Mouse (Mus musculus): ENCODE results near the gene Spock2. TPM values are rescaled to one million over a fixed set of nuclear protein-coding genes. Genes with fewer than 3 reads are reported as not detected.
"Not testable (repeated sequence)": the region's sequence is repeated elsewhere in the genome, so short reads cannot be mapped to it uniquely, and the experiment has no call there.

The Spock2 gene
- polyA plus RNA-seq, 1 experiment, result 499 TPM

GRCm38 (mm10) chr10:60170326-60171089 is 64.5 kb downstream of the Spock2 start:
- H3K4me1 ChIP-seq (ENCODE audit: control insufficient read depth, insufficient read depth, low read length), result no peaks in the 10 kb centered on the region; the same call in 1 of the 2 replicates
- TF ChIP-seq CTCF (IDR thresholded peaks at IDR 0.05; ENCODE audit: borderline replicate concordance, insufficient read depth, low read depth, low read length), result no peak
- TF ChIP-seq POLR2A (IDR thresholded peaks at IDR 0.05; ENCODE audit: borderline replicate concordance, insufficient read depth, low read length), result no peak
- no peak for DNase-seq
- H3K4me3 ChIP-seq (replicated peaks; ENCODE audit: insufficient read depth, low read depth, low read length), result no peak overlapping the region
- 79% methylated on average over 10 of the region's 10 CpGs for WGBS
- no peak overlapping the region for H3K27ac ChIP-seq (ENCODE audit: insufficient read depth, low read length)
- no peaks in the 10 kb centered on the region for H3K27me3 ChIP-seq (ENCODE audit: control insufficient read depth, insufficient read depth, low read length)

GRCm38 (mm10) chr10:60171368-60171767 is 65.3 kb downstream of the Spock2 start:
- Histone ChIP-seq H3K27me3 (ENCODE audit: control insufficient read depth, insufficient read depth, low read length) (no peaks in the 10 kb centered on the region), H3K27ac (ENCODE audit: insufficient read depth, low read length) (no peak overlapping the region), H3K4me1 (ENCODE audit: control insufficient read depth, insufficient read depth, low read length) (peaks cover 2% of the 10 kb centered on the region), H3K4me3 (replicated peaks; ENCODE audit: insufficient read depth, low read depth, low read length) (no peak overlapping the region)
- no peak for DNase-seq
- TF ChIP-seq POLR2A (IDR thresholded peaks at IDR 0.05; ENCODE audit: borderline replicate concordance, insufficient read depth, low read length) (no peak), CTCF (IDR thresholded peaks at IDR 0.05; ENCODE audit: borderline replicate concordance, insufficient read depth, low read depth, low read length) (no peak)
- WGBS, result 98% methylated on average over 5 of the region's 5 CpGs

DNA sequence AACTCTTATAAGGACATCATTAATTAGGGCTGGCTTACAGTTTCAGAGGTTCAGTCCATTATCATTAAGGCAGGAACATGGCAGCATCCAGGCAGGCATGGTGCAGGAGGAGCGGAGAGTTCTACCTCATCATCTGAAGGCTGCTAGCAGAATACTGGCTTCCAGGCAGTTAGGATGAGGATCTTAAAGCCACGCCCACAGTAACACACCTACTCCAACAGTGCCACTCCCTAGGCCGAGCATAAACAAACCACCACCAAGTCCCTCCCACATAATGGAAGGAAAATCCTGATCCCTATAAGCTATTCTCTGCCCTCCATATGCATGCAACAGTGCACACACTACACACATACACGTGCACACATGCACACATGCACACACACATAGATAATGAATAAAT is 66.3 kb downstream of the Spock2 start:
- no peak for DNase-seq
- Histone ChIP-seq H3K27ac (ENCODE audit: insufficient read depth, low read length) (no peak overlapping the region), H3K4me3 (replicated peaks; ENCODE audit: insufficient read depth, low read depth, low read length) (no peak overlapping the region), H3K4me1 (ENCODE audit: control insufficient read depth, insufficient read depth, low read length) (peaks cover 2% of the 10 kb centered on the region), H3K27me3 (ENCODE audit: control insufficient read depth, insufficient read depth, low read length) (no peaks in the 10 kb centered on the region)
- WGBS, result 97% methylated on average over 4 of the region's 4 CpGs
- TF ChIP-seq CTCF (IDR thresholded peaks at IDR 0.05; ENCODE audit: borderline replicate concordance, insufficient read depth, low read depth, low read length) (no peak), POLR2A (IDR thresholded peaks at IDR 0.05; ENCODE audit: borderline replicate concordance, insufficient read depth, low read length) (no peak)

- Histone ChIP-seq H3K27ac (ENCODE audit: insufficient read depth, low read length) (no peak overlapping the region), H3K4me3 (replicated peaks; ENCODE audit: insufficient read depth, low read depth, low read length) (no peak overlapping the region), H3K27me3 (ENCODE audit: control insufficient read depth, insufficient read depth, low read length) (no peaks in the 10 kb centered on the region), H3K4me1 (ENCODE audit: control insufficient read depth, insufficient read depth, low read length) (peaks cover 2% of the 10 kb centered on the region)
- 9% methylated on average over 10 of the region's 10 CpGs for WGBS
- no peak for TF ChIP-seq POLR2A (IDR thresholded peaks at IDR 0.05; ENCODE audit: borderline replicate concordance, insufficient read depth, low read length)
- TF ChIP-seq CTCF (IDR thresholded peaks at IDR 0.05; ENCODE audit: borderline replicate concordance, insufficient read depth, low read depth, low read length), result no peak
- no peak for DNase-seq
Observed at GRCm38 (mm10) chr10:60173035-60173434, 67.0 kb downstream of the Spock2 start.

- no peaks in the 10 kb centered on the region for H3K27me3 ChIP-seq (ENCODE audit: control insufficient read depth, insufficient read depth, low read length)
- TF ChIP-seq POLR2A (IDR thresholded peaks at IDR 0.05; ENCODE audit: borderline replicate concordance, insufficient read depth, low read length), result no peak
- no peak for TF ChIP-seq CTCF (IDR thresholded peaks at IDR 0.05; ENCODE audit: borderline replicate concordance, insufficient read depth, low read depth, low read length)
- peaks cover 2% of the 10 kb centered on the region for H3K4me1 ChIP-seq (ENCODE audit: control insufficient read depth, insufficient read depth, low read length)
- H3K4me3 ChIP-seq (replicated peaks; ENCODE audit: insufficient read depth, low read depth, low read length), result no peak overlapping the region
- DNase-seq, result no peak
- 68% methylated on average over 3 of the region's 3 CpGs for WGBS
- no peak overlapping the region for H3K27ac ChIP-seq (ENCODE audit: insufficient read depth, low read length)
Observed at GRCm38 (mm10) chr10:60174506-60174905, 68.5 kb downstream of the Spock2 start.

DNA sequence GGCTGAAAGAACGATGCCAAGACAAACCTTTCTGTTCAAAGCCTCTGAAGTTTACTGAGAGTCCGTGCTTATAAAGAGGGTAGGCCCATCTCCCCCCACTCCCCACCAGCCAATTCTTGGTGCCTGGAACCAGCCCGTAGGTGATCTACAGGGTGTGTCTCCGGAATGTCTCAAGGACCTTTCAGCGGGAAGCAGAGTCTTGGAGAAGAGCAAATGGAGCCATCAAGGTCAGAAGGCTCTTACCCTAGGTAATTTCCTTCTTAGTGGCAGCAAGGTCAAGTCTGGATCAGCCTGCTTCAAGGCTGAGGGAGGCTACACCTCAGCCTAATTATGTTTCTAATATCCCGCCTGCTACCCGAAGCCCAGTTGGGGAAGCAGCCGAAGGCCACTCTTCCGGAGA is 69.3 kb downstream of the Spock2 start:
- H3K27ac ChIP-seq (ENCODE audit: insufficient read depth, low read length); H3K4me1 ChIP-seq (ENCODE audit: control insufficient read depth, insufficient read depth, low read length); DNase-seq; H3K27me3 ChIP-seq (ENCODE audit: control insufficient read depth, insufficient read depth, low read length); H3K4me3 ChIP-seq (replicated peaks; ENCODE audit: insufficient read depth, low read depth, low read length): not testable (repeated sequence)
- 82% methylated on average over 9 of the region's 9 CpGs for WGBS

Other genes with a start within 250 kb of the Spock2 start
- 48.6 and 52.3 TPM in 2 replicates for gene Dnajb12, start 226.7 kb upstream of the Spock2 start, polyA plus RNA-seq (2012; rRNA removed)
- 48.3 and 53.9 TPM in 2 replicates for gene Ddit4, start 154.4 kb upstream of the Spock2 start, polyA plus RNA-seq (2012; rRNA removed)
- 25.4 and 28.8 TPM in 2 replicates for gene Ascc1, start 103.4 kb upstream of the Spock2 start, polyA plus RNA-seq (2012; rRNA removed)
- 93.2 and 95.5 TPM in 2 replicates for gene Anapc16, start 103.1 kb upstream of the Spock2 start, polyA plus RNA-seq (2012; rRNA removed)
- gene Chst3, start 113.0 kb downstream of the Spock2 start, polyA plus RNA-seq (2012; rRNA removed), result 2.2 TPM in 2 replicates
- 2,061 and 2,091 TPM in 2 replicates for gene Psap, start 171.4 kb downstream of the Spock2 start, polyA plus RNA-seq (2012; rRNA removed)
- gene Vsir, start 240.6 kb downstream of the Spock2 start, polyA plus RNA-seq (2012; rRNA removed), result 15.8 and 17.0 TPM in 2 replicates

Data from cerebellum, adult 2 months (tissue).